Mouse (Mus musculus): Measurements from ENCODE around the gene Ddx3x. TPM values are rescaled to one million over a fixed set of nuclear protein-coding genes. Genes with fewer than 3 reads are reported as not detected.
A peak's percentile ranks its signal among the peaks of the same experiment; 100 is the strongest.

Ddx3x gene
- polyA plus RNA-seq, 1 experiment from 2014 or later: 138 TPM

- H3K9ac ChIP-seq: peak overlapping the region; percentile 69
- H3K4me3 ChIP-seq: peak overlapping the region; percentile 37
- peak overlapping the region; percentile 97 for H3K27ac ChIP-seq
- ATAC-seq: peak; percentile 51
- peak overlapping the region; percentile 63 for H3K4me2 ChIP-seq
- H3K36me3 ChIP-seq (ENCODE audit: poor library complexity, severe bottlenecking): no peaks in the 10 kb centered on the region
- H3K4me1 ChIP-seq: peaks cover 12% of the 10 kb centered on the region
- 24% methylated on average over 15 of the region's 15 CpGs for WGBS
- peaks cover 16% of the 10 kb centered on the region; the same call in 1 of the 2 replicates for H3K27me3 ChIP-seq
- no peaks in the 10 kb centered on the region for H3K9me3 ChIP-seq (replicated peaks)
Observed at GRCm38 (mm10) chrX:13243133-13244123, 37.3 kb upstream of the Ddx3x start.

- H3K4me1 ChIP-seq: peaks cover 12% of the 10 kb centered on the region
- no peak overlapping the region for H3K4me2 ChIP-seq
- H3K27ac ChIP-seq: no peak overlapping the region
- ATAC-seq: no peak
- no peaks in the 10 kb centered on the region for H3K36me3 ChIP-seq (ENCODE audit: poor library complexity, severe bottlenecking)
- no peak overlapping the region for H3K9ac ChIP-seq
- H3K27me3 ChIP-seq: peaks cover 15% of the 10 kb centered on the region; the same call in 1 of the 2 replicates
- no peaks in the 10 kb centered on the region for H3K9me3 ChIP-seq (replicated peaks)
- no peak overlapping the region for H3K4me3 ChIP-seq
Observed at GRCm38 (mm10) chrX:13244588-13244987, 36.2 kb upstream of the Ddx3x start.

- Histone ChIP-seq H3K9me3 (replicated peaks) (no peaks in the 10 kb centered on the region), H3K27me3 (peaks cover 15% of the 10 kb centered on the region; the same call in 1 of the 2 replicates), H3K4me3 (no peak overlapping the region), H3K9ac (no peak overlapping the region), H3K27ac (no peak overlapping the region), H3K36me3 (ENCODE audit: poor library complexity, severe bottlenecking) (no peaks in the 10 kb centered on the region), H3K4me2 (no peak overlapping the region), H3K4me1 (peaks cover 12% of the 10 kb centered on the region)
- WGBS: 78% methylated on average over 3 of the region's 3 CpGs
- no peak for ATAC-seq
Observed at GRCm38 (mm10) chrX:13245027-13245426, 35.7 kb upstream of the Ddx3x start.

GRCm38 (mm10) chrX:13251683-13252082, 29.1 kb upstream of the Ddx3x start:
- H3K9ac ChIP-seq: no peak overlapping the region
- no peaks in the 10 kb centered on the region for H3K4me1 ChIP-seq
- no peaks in the 10 kb centered on the region for H3K9me3 ChIP-seq (replicated peaks)
- H3K27me3 ChIP-seq: no peaks in the 10 kb centered on the region
- no peak for ATAC-seq
- H3K36me3 ChIP-seq (ENCODE audit: poor library complexity, severe bottlenecking): no peaks in the 10 kb centered on the region
- no peak overlapping the region for H3K27ac ChIP-seq
- no peak overlapping the region for H3K4me2 ChIP-seq
- 77% methylated on average over 4 of the region's 4 CpGs for WGBS
- H3K4me3 ChIP-seq: no peak overlapping the region

- Histone ChIP-seq H3K4me1 (no peaks in the 10 kb centered on the region), H3K27ac (no peak overlapping the region), H3K4me2 (no peak overlapping the region), H3K36me3 (ENCODE audit: poor library complexity, severe bottlenecking) (no peaks in the 10 kb centered on the region), H3K9me3 (replicated peaks) (no peaks in the 10 kb centered on the region), H3K27me3 (no peaks in the 10 kb centered on the region), H3K4me3 (no peak overlapping the region), H3K9ac (no peak overlapping the region)
- whole genome bisulfite sequencing: 90% methylated on average over 3 of the region's 3 CpGs
- no peak for ATAC-seq
Observed at GRCm38 (mm10) chrX:13254273-13254672, 26.5 kb upstream of the Ddx3x start.

- WGBS: 89% methylated on average over 3 of the region's 3 CpGs
Observed at GRCm38 (mm10) chrX:13263356-13263755, 17.4 kb upstream of the Ddx3x start.

GRCm38 (mm10) chrX:13275519-13276137, 5.1 kb upstream of the Ddx3x start:
- no peak overlapping the region for H3K27ac ChIP-seq
- no peak overlapping the region for H3K9ac ChIP-seq
- no peaks in the 10 kb centered on the region; the same call in 1 of the 2 replicates for H3K4me1 ChIP-seq
- no peaks in the 10 kb centered on the region for H3K27me3 ChIP-seq
- no peak overlapping the region for H3K4me3 ChIP-seq
- 67% methylated on average over 6 of the region's 6 CpGs for WGBS
- no peaks in the 10 kb centered on the region for H3K36me3 ChIP-seq (ENCODE audit: poor library complexity, severe bottlenecking)
- no peak overlapping the region for H3K4me2 ChIP-seq
- H3K9me3 ChIP-seq (replicated peaks): no peaks in the 10 kb centered on the region
- ATAC-seq: no peak

More at GRCm38 (mm10) chrX:13263356-13263755, 17.4 kb upstream of the Ddx3x start:
- Histone ChIP-seq H3K36me3 (ENCODE audit: poor library complexity, severe bottlenecking) (no peaks in the 10 kb centered on the region), H3K9me3 (replicated peaks) (no peaks in the 10 kb centered on the region), H3K27me3 (no peaks in the 10 kb centered on the region), H3K4me3 (no peak overlapping the region), H3K4me1 (no peaks in the 10 kb centered on the region), H3K4me2 (no peak overlapping the region), H3K27ac (no peak overlapping the region), H3K9ac (no peak overlapping the region)
- ATAC-seq: no peak

- no peak overlapping the region for H3K27ac ChIP-seq
- no peak overlapping the region for H3K9ac ChIP-seq
- H3K4me3 ChIP-seq: no peak overlapping the region
- peaks cover 6% of the 10 kb centered on the region; the same call in 1 of the 2 replicates for H3K4me1 ChIP-seq
- no peak overlapping the region for H3K4me2 ChIP-seq
- no peak for ATAC-seq
- 71% methylated on average over 17 of the region's 17 CpGs for WGBS
- H3K36me3 ChIP-seq (ENCODE audit: poor library complexity, severe bottlenecking): no peaks in the 10 kb centered on the region
- H3K9me3 ChIP-seq (replicated peaks): no peaks in the 10 kb centered on the region
- H3K27me3 ChIP-seq: no peaks in the 10 kb centered on the region
Observed at GRCm38 (mm10) chrX:13278996-13279395, 1.8 kb upstream of the Ddx3x start.

- ATAC-seq: no peak
- Histone ChIP-seq H3K4me2 (peak overlapping the region; percentile 81), H3K4me3 (peak overlapping the region; percentile 83), H3K27me3 (no peaks in the 10 kb centered on the region), H3K9me3 (replicated peaks) (no peaks in the 10 kb centered on the region), H3K9ac (peak overlapping the region; percentile 98), H3K4me1 (peaks cover 16% of the 10 kb centered on the region), H3K36me3 (ENCODE audit: poor library complexity, severe bottlenecking) (peaks cover 7% of the 10 kb centered on the region), H3K27ac (peak overlapping the region; percentile 98)
- 3% methylated on average over 14 of the region's 14 CpGs for WGBS
Observed at GRCm38 (mm10) chrX:13280037-13280408, 747 bp upstream of the Ddx3x start.

GRCm38 (mm10) chrX:13281329-13282088, 739 bp downstream of the Ddx3x start:
- H3K4me1 ChIP-seq: peaks cover 19% of the 10 kb centered on the region
- H3K27me3 ChIP-seq: no peaks in the 10 kb centered on the region
- H3K36me3 ChIP-seq (ENCODE audit: poor library complexity, severe bottlenecking): peaks cover 19% of the 10 kb centered on the region
- ATAC-seq: peak; percentile 79
- H3K4me3 ChIP-seq: peak overlapping the region; percentile 83
- H3K4me2 ChIP-seq: peak overlapping the region; percentile 81
- WGBS: 0% methylated on average over 43 of the region's 89 CpGs
- peak overlapping the region; percentile 98 for H3K27ac ChIP-seq
- H3K9me3 ChIP-seq (replicated peaks): no peaks in the 10 kb centered on the region
- H3K9ac ChIP-seq: peak overlapping the region; percentile 98

GRCm38 (mm10) chrX:13282089-13282850, 1.5 kb downstream of the Ddx3x start:
- peak overlapping the region; percentile 81 for H3K4me2 ChIP-seq
- peak overlapping the region; percentile 83 for H3K4me3 ChIP-seq
- ATAC-seq: no peak
- H3K9me3 ChIP-seq (replicated peaks): no peaks in the 10 kb centered on the region
- H3K27ac ChIP-seq: peak overlapping the region; percentile 98
- 11% methylated on average over 16 of the region's 16 CpGs for WGBS
- peaks cover 19% of the 10 kb centered on the region for H3K4me1 ChIP-seq
- peaks cover 24% of the 10 kb centered on the region for H3K36me3 ChIP-seq (ENCODE audit: poor library complexity, severe bottlenecking)
- H3K27me3 ChIP-seq: no peaks in the 10 kb centered on the region
- peak overlapping the region; percentile 98 for H3K9ac ChIP-seq

All from forebrain, embryonic 13.5 days (tissue).